Mouse (Mus musculus) common myeloid progenitor, adult 5-6 weeks (primary cell): ENCODE results near the gene Cacna1d. TPM values are rescaled to one million over a fixed set of nuclear protein-coding genes. Genes with fewer than 3 reads are reported as not detected.

Experiments used
- ATAC-seq: replicated peaks from 2 replicates; pipeline ENCODE4 v1.8.0; 2016; ENCODE audit warnings: low read depth, mild to moderate bottlenecking, moderate TSS enrichment, inconsistent platforms; ENCODE audit not compliant: poor library complexity, severe bottlenecking
- total RNA-seq: library from RNA; stranded (forward); fragments of 200-1000, 187-1606 nt; gene quantifications from 2 replicates; pipeline ENCODE4 v1.2.3, GENCODE M21; 2017

Gene Cacna1d
- total RNA-seq, 1 experiment from 2014 or later: 0.78 TPM

GRCm38 (mm10) chr14:30056031-30056766, 435.1 kb downstream of the Cacna1d start:
- no peak for ATAC-seq

- ATAC-seq: peak; percentile 65
These were observed 436.3 kb downstream of the Cacna1d start for GRCm38 (mm10) chr14:30054922-30055321.

- no peak for ATAC-seq
These were observed 441.0 kb downstream of the Cacna1d start for GRCm38 (mm10) chr14:30050280-30050679.

GRCm38 (mm10) chr14:30048049-30048448, 443.2 kb downstream of the Cacna1d start:
- no peak for ATAC-seq

GRCm38 (mm10) chr14:30046976-30047375, 444.3 kb downstream of the Cacna1d start:
- no peak for ATAC-seq

GRCm38 (mm10) chr14:30045704-30046220, 445.5 kb downstream of the Cacna1d start:
- no peak for ATAC-seq

- ATAC-seq: no peak
These were observed 446.0 kb downstream of the Cacna1d start for GRCm38 (mm10) chr14:30045239-30045638.

GRCm38 (mm10) chr14:30043356-30043940, 447.8 kb downstream of the Cacna1d start:
- ATAC-seq: peak; percentile 93

GRCm38 (mm10) chr14:30041836-30042235, 449.4 kb downstream of the Cacna1d start:
- no peak for ATAC-seq

GRCm38 (mm10) chr14:30039413-30039812, 451.8 kb downstream of the Cacna1d start:
- no peak for ATAC-seq

- no peak for ATAC-seq
These were observed 452.8 kb downstream of the Cacna1d start for GRCm38 (mm10) chr14:30038431-30038830.

- no peak for ATAC-seq
These were observed 457.9 kb downstream of the Cacna1d start for GRCm38 (mm10) chr14:30033405-30033804.

- peak; percentile 64 for ATAC-seq
These were observed 463.9 kb downstream of the Cacna1d start for GRCm38 (mm10) chr14:30027378-30027777.

- ATAC-seq: peak; percentile 43
These were observed 466.9 kb downstream of the Cacna1d start for GRCm38 (mm10) chr14:30024387-30024786.

GRCm38 (mm10) chr14:30022471-30022870, 468.8 kb downstream of the Cacna1d start:
- ATAC-seq: peak; percentile 45

- ATAC-seq: peak; percentile 50
These were observed 471.3 kb downstream of the Cacna1d start for GRCm38 (mm10) chr14:30019792-30020575.

GRCm38 (mm10) chr14:30019375-30019774, 471.9 kb downstream of the Cacna1d start:
- no peak for ATAC-seq

GRCm38 (mm10) chr14:30018846-30019245, 472.4 kb downstream of the Cacna1d start:
- ATAC-seq: no peak

GRCm38 (mm10) chr14:30018463-30018801, 472.8 kb downstream of the Cacna1d start:
- ATAC-seq: no peak

- ATAC-seq: no peak
These were observed 473.3 kb downstream of the Cacna1d start for GRCm38 (mm10) chr14:30017794-30018462.
